Mouse (Mus musculus): ENCODE data around the gene Mdm1. TPM values are rescaled to one million over a fixed set of nuclear protein-coding genes. Genes with fewer than 3 reads are reported as not detected.

Gene Mdm1
- polyA plus RNA-seq, 1 experiment from 2014 or later, result 58.9 TPM

- Histone ChIP-seq H3K4me3 (no peak overlapping the region), H3K9me3 (no peaks in the 10 kb centered on the region), H3K27me3 (ENCODE audit: poor library complexity, severe bottlenecking) (no peaks in the 10 kb centered on the region), H3K4me1 (peaks cover 25% of the 10 kb centered on the region), H3K27ac (no peak overlapping the region), H3K36me3 (replicated peaks) (no peaks in the 10 kb centered on the region)
- DNase-seq (ENCODE audit: extremely low spot score, low spot score), result no peak
- WGBS, result 79% methylated on average over 7 of the region's 7 CpGs
Observed at GRCm38 (mm10) chr10:118110921-118111301, 30.7 kb upstream of the Mdm1 start.

- Histone ChIP-seq H3K36me3 (replicated peaks) (no peaks in the 10 kb centered on the region), H3K4me1 (peaks cover 25% of the 10 kb centered on the region), H3K27ac (no peak overlapping the region), H3K9me3 (no peaks in the 10 kb centered on the region), H3K4me3 (no peak overlapping the region), H3K27me3 (ENCODE audit: poor library complexity, severe bottlenecking) (no peaks in the 10 kb centered on the region)
- DNase-seq (ENCODE audit: extremely low spot score, low spot score), result no peak
- 45% methylated on average over 7 of the region's 7 CpGs for WGBS
Observed at GRCm38 (mm10) chr10:118111621-118112020, 30.0 kb upstream of the Mdm1 start.

- no peaks in the 10 kb centered on the region for H3K36me3 ChIP-seq (replicated peaks)
- WGBS, result 85% methylated on average over 11 of the region's 11 CpGs
- peaks cover 25% of the 10 kb centered on the region for H3K4me1 ChIP-seq
- H3K9me3 ChIP-seq, result no peaks in the 10 kb centered on the region
- no peak for DNase-seq (ENCODE audit: extremely low spot score, low spot score)
- no peaks in the 10 kb centered on the region for H3K27me3 ChIP-seq (ENCODE audit: poor library complexity, severe bottlenecking)
- no peak overlapping the region for H3K27ac ChIP-seq
- H3K4me3 ChIP-seq, result no peak overlapping the region
Observed at GRCm38 (mm10) chr10:118112294-118112893, 29.2 kb upstream of the Mdm1 start.

GRCm38 (mm10) chr10:118113256-118113682, 28.3 kb upstream of the Mdm1 start:
- DNase-seq (ENCODE audit: extremely low spot score, low spot score), result no peak
- Histone ChIP-seq H3K36me3 (replicated peaks) (no peaks in the 10 kb centered on the region), H3K9me3 (no peaks in the 10 kb centered on the region), H3K4me3 (no peak overlapping the region), H3K27ac (no peak overlapping the region), H3K4me1 (peaks cover 25% of the 10 kb centered on the region), H3K27me3 (ENCODE audit: poor library complexity, severe bottlenecking) (no peaks in the 10 kb centered on the region)
- WGBS, result 64% methylated on average over 9 of the region's 9 CpGs

- Histone ChIP-seq H3K27ac (no peak overlapping the region), H3K9me3 (no peaks in the 10 kb centered on the region), H3K4me3 (no peak overlapping the region), H3K4me1 (peaks cover 25% of the 10 kb centered on the region), H3K27me3 (ENCODE audit: poor library complexity, severe bottlenecking) (no peaks in the 10 kb centered on the region), H3K36me3 (replicated peaks) (no peaks in the 10 kb centered on the region)
- DNase-seq (ENCODE audit: extremely low spot score, low spot score), result no peak
- WGBS, result 93% methylated on average over 1 of the region's 1 CpGs
Observed at GRCm38 (mm10) chr10:118114271-118114670, 27.3 kb upstream of the Mdm1 start.

GRCm38 (mm10) chr10:118116456-118116855, 25.2 kb upstream of the Mdm1 start:
- WGBS, result 93% methylated on average over 2 of the region's 2 CpGs
- no peaks in the 10 kb centered on the region for H3K36me3 ChIP-seq (replicated peaks)
- no peak for DNase-seq (ENCODE audit: extremely low spot score, low spot score)
- no peaks in the 10 kb centered on the region for H3K27me3 ChIP-seq (ENCODE audit: poor library complexity, severe bottlenecking)
- no peaks in the 10 kb centered on the region for H3K9me3 ChIP-seq
- H3K27ac ChIP-seq, result no peak overlapping the region
- no peak overlapping the region for H3K4me3 ChIP-seq
- peaks cover 14% of the 10 kb centered on the region for H3K4me1 ChIP-seq

- no peak for DNase-seq (ENCODE audit: extremely low spot score, low spot score)
- Histone ChIP-seq H3K4me1 (no peaks in the 10 kb centered on the region), H3K36me3 (replicated peaks) (no peaks in the 10 kb centered on the region), H3K4me3 (no peak overlapping the region), H3K27ac (no peak overlapping the region), H3K27me3 (ENCODE audit: poor library complexity, severe bottlenecking) (no peaks in the 10 kb centered on the region), H3K9me3 (no peaks in the 10 kb centered on the region)
- 90% methylated on average over 25 of the region's 25 CpGs for WGBS
Observed at GRCm38 (mm10) chr10:118121047-118121936, 20.3 kb upstream of the Mdm1 start.

GRCm38 (mm10) chr10:118121937-118122285, 19.7 kb upstream of the Mdm1 start:
- Histone ChIP-seq H3K4me1 (no peaks in the 10 kb centered on the region), H3K27ac (no peak overlapping the region), H3K27me3 (ENCODE audit: poor library complexity, severe bottlenecking) (no peaks in the 10 kb centered on the region), H3K4me3 (no peak overlapping the region), H3K9me3 (no peaks in the 10 kb centered on the region), H3K36me3 (replicated peaks) (no peaks in the 10 kb centered on the region)
- WGBS, result 59% methylated on average over 13 of the region's 13 CpGs
- no peak for DNase-seq (ENCODE audit: extremely low spot score, low spot score)

- H3K27ac ChIP-seq, result no peak overlapping the region
- 89% methylated on average over 11 of the region's 11 CpGs for WGBS
- no peak for DNase-seq (ENCODE audit: extremely low spot score, low spot score)
Observed at GRCm38 (mm10) chr10:118122441-118123162, 19.0 kb upstream of the Mdm1 start.

GRCm38 (mm10) chr10:118125236-118125635, 16.4 kb upstream of the Mdm1 start:
- WGBS, result 94% methylated on average over 7 of the region's 7 CpGs
- no peak overlapping the region for H3K4me3 ChIP-seq
- H3K27ac ChIP-seq, result no peak overlapping the region
- DNase-seq (ENCODE audit: extremely low spot score, low spot score), result no peak
- H3K27me3 ChIP-seq (ENCODE audit: poor library complexity, severe bottlenecking), result peaks cover 26% of the 10 kb centered on the region
- H3K4me1 ChIP-seq, result no peaks in the 10 kb centered on the region
- no peaks in the 10 kb centered on the region for H3K9me3 ChIP-seq
- no peaks in the 10 kb centered on the region for H3K36me3 ChIP-seq (replicated peaks)

More at GRCm38 (mm10) chr10:118122441-118123162, 19.0 kb upstream of the Mdm1 start:
- Histone ChIP-seq H3K27me3 (ENCODE audit: poor library complexity, severe bottlenecking) (peaks cover 3% of the 10 kb centered on the region; the same call in 1 of the 2 replicates), H3K4me1 (no peaks in the 10 kb centered on the region), H3K4me3 (no peak overlapping the region), H3K36me3 (replicated peaks) (no peaks in the 10 kb centered on the region), H3K9me3 (no peaks in the 10 kb centered on the region)

- H3K27me3 ChIP-seq (ENCODE audit: poor library complexity, severe bottlenecking), result peaks cover 28% of the 10 kb centered on the region
Observed at GRCm38 (mm10) chr10:118125776-118126445, 15.7 kb upstream of the Mdm1 start.

GRCm38 (mm10) chr10:118129001-118129682, 12.5 kb upstream of the Mdm1 start:
- no peak overlapping the region for H3K27ac ChIP-seq
- H3K36me3 ChIP-seq (replicated peaks), result no peaks in the 10 kb centered on the region
- H3K4me3 ChIP-seq, result no peak overlapping the region
- no peaks in the 10 kb centered on the region for H3K9me3 ChIP-seq
- no peak for DNase-seq (ENCODE audit: extremely low spot score, low spot score)
- H3K4me1 ChIP-seq, result no peaks in the 10 kb centered on the region
- WGBS, result 45% methylated on average over 20 of the region's 20 CpGs
- peaks cover 28% of the 10 kb centered on the region for H3K27me3 ChIP-seq (ENCODE audit: poor library complexity, severe bottlenecking)

More at GRCm38 (mm10) chr10:118125776-118126445, 15.7 kb upstream of the Mdm1 start:
- no peaks in the 10 kb centered on the region for H3K9me3 ChIP-seq
- H3K4me3 ChIP-seq, result no peak overlapping the region
- H3K4me1 ChIP-seq, result no peaks in the 10 kb centered on the region
- 79% methylated on average over 25 of the region's 25 CpGs for WGBS
- no peaks in the 10 kb centered on the region for H3K36me3 ChIP-seq (replicated peaks)
- H3K27ac ChIP-seq, result no peak overlapping the region
- no peak for DNase-seq (ENCODE audit: extremely low spot score, low spot score)

Data from forebrain, embryonic 10.5 days (tissue).